Comparison of ENCODE assay signal across 27 mouse cellular contexts in genomic region chr1:170191925-170192324, GRCm38 (mm10). TPM values are rescaled to one million over a fixed set of nuclear protein-coding genes. Genes with fewer than 3 reads are reported as not detected.
DNase-seq lines count a peak whose midpoint lies in the region; ATAC-seq and TF ChIP-seq lines count a peak whose summit lies in the region.
"Had no signal": no experiment of that assay in that cellular context is flagged by ENCODE, and none has a peak within 500 bp of the region (broad histone marks: within the 10 kb centered on the region; RNA-seq: fewer than 3 reads in every experiment).

No protein-coding gene starts in this region.

- peak; percentile 65 for DNase-seq in heart, adult 11 months
- DNase-seq in heart, embryonic 10.5 days (ENCODE audit: low spot score): peak; percentile 2
- no peak for DNase-seq in heart, adult 18-20 months
- DNase-seq in layer of hippocampus, adult 2 months (ENCODE audit: low spot score in 2 of 2): no peak
- DNase-seq in layer of hippocampus, postnatal 10 days (ENCODE audit: low spot score in 2 of 2): no peak
- peak; percentile 59 for DNase-seq in midbrain, embryonic 11.5 days (ENCODE audit: low spot score, missing footprints)
- DNase-seq in midbrain, postnatal 0 days (ENCODE audit: low spot score): no peak
- DNase-seq: adrenal gland, adult 2 months; adrenal gland, adult 8-10 months; adrenal gland, postnatal 10 days; adrenal gland, postnatal 14 days; adrenal gland, postnatal 25 days; adrenal gland, postnatal 36 days; B cell, adult 2 months; cerebellum, adult 11 months; cerebellum, adult 11-12 months had no signal

- no peaks in the 10 kb centered on the region for H3K9me3 ChIP-seq in heart, embryonic 11.5 days (replicated peaks; ENCODE audit: control insufficient read depth, low read length)
- no peaks in the 10 kb centered on the region for H3K9me3 ChIP-seq in heart, embryonic 10.5 days
- no peaks in the 10 kb centered on the region for H3K9me3 ChIP-seq in midbrain, embryonic 11.5 days (ENCODE audit: control insufficient read depth, low read length)
- no peaks in the 10 kb centered on the region for H3K9me3 ChIP-seq in midbrain, postnatal 0 days (ENCODE audit: low read length)
- H3K9me3 ChIP-seq: G1E had no signal

- peaks cover 21% of the 10 kb centered on the region for H3K36me3 ChIP-seq in heart, embryonic 11.5 days (ENCODE audit: control insufficient read depth, insufficient read depth, low read length)
- peaks cover 43% of the 10 kb centered on the region for H3K36me3 ChIP-seq in heart, embryonic 10.5 days
- H3K36me3 ChIP-seq in midbrain, embryonic 11.5 days (ENCODE audit: control insufficient read depth, insufficient read depth, low read length): peaks cover 3% of the 10 kb centered on the region; the same call in 1 of the 2 replicates
- H3K36me3 ChIP-seq in midbrain, postnatal 0 days (ENCODE audit: insufficient read depth, low read length): peaks cover 26% of the 10 kb centered on the region

- H3K4me1 ChIP-seq in heart, embryonic 11.5 days (ENCODE audit: control insufficient read depth, insufficient read depth, low read length): no peaks in the 10 kb centered on the region
- H3K4me1 ChIP-seq in heart, embryonic 10.5 days: peaks cover 4% of the 10 kb centered on the region; the same call in 1 of the 2 replicates
- no peaks in the 10 kb centered on the region for H3K4me1 ChIP-seq in midbrain, embryonic 11.5 days (ENCODE audit: control insufficient read depth, insufficient read depth, low read length)
- no peaks in the 10 kb centered on the region for H3K4me1 ChIP-seq in midbrain, postnatal 0 days (ENCODE audit: insufficient read depth, low read length)

- H3K4me2 ChIP-seq in heart, embryonic 11.5 days: no peak overlapping the region
- no peak overlapping the region for H3K4me2 ChIP-seq in midbrain, embryonic 11.5 days
- no peak overlapping the region for H3K4me2 ChIP-seq in midbrain, postnatal 0 days (ENCODE audit: low read depth, low read length, poor library complexity, severe bottlenecking)

- H3K9ac ChIP-seq in heart, embryonic 11.5 days (ENCODE audit: low read depth, low read length): no peak overlapping the region
- no peak overlapping the region for H3K9ac ChIP-seq in midbrain, embryonic 11.5 days (ENCODE audit: low read length)
- H3K9ac ChIP-seq in midbrain, postnatal 0 days (replicated peaks; ENCODE audit: low read length, poor library complexity, severe bottlenecking): no peak overlapping the region

- peak; percentile 23 for TF ChIP-seq CTCF in layer of hippocampus, adult 2 months (conservative IDR thresholded peaks at IDR 0.05)
- TF ChIP-seq CTCF in midbrain, postnatal 0 days (IDR thresholded peaks at IDR 0.05): no peak

- H3K4me3 ChIP-seq in heart, embryonic 11.5 days (ENCODE audit: low read depth, low read length): no peak overlapping the region
- no peak overlapping the region for H3K4me3 ChIP-seq in heart, embryonic 10.5 days
- no peak overlapping the region for H3K4me3 ChIP-seq in layer of hippocampus, adult 2 months
- no peak overlapping the region for H3K4me3 ChIP-seq in midbrain, embryonic 11.5 days (ENCODE audit: low read depth, low read length)
- H3K4me3 ChIP-seq in midbrain, postnatal 0 days (ENCODE audit: low read depth, low read length): no peak overlapping the region

- ATAC-seq in heart, embryonic 11.5 days (replicated peaks; ENCODE audit: insufficient number of reproducible peaks, low FRiP score, low TSS enrichment): no peak
- ATAC-seq in midbrain, embryonic 11.5 days (ENCODE audit: low FRiP score): no peak
- no peak for ATAC-seq in midbrain, postnatal 0 days (ENCODE audit: low FRiP score)
- ATAC-seq: activated CD4-positive, CD25-positive, alpha-beta regulatory T cell, adult 4 months; CD4-positive, CD25-positive, alpha-beta regulatory T cell, adult 4 months; Patski had no signal

- WGBS in heart, embryonic 11.5 days (ENCODE audit: insufficient replicate concordance): 87% methylated on average over 1 of the region's 1 CpGs
- 91% methylated on average over 1 of the region's 1 CpGs for WGBS in heart, embryonic 10.5 days
- 90% methylated on average over 1 of the region's 1 CpGs for WGBS in midbrain, embryonic 11.5 days
- WGBS in midbrain, postnatal 0 days: 81% methylated on average over 1 of the region's 1 CpGs

- no peaks in the 10 kb centered on the region for H3K27me3 ChIP-seq in heart, embryonic 11.5 days (ENCODE audit: control insufficient read depth, insufficient read depth, low read length)
- H3K27me3 ChIP-seq in heart, embryonic 10.5 days (ENCODE audit: insufficient read depth, poor library complexity, severe bottlenecking): no peaks in the 10 kb centered on the region
- no peaks in the 10 kb centered on the region for H3K27me3 ChIP-seq in midbrain, embryonic 11.5 days (ENCODE audit: control insufficient read depth, insufficient read depth, low read length)
- no peaks in the 10 kb centered on the region for H3K27me3 ChIP-seq in midbrain, postnatal 0 days (ENCODE audit: insufficient read depth, low read length)
- H3K27me3 ChIP-seq: CH12.LX, Patski had no signal

- H3K27ac ChIP-seq in heart, embryonic 11.5 days (ENCODE audit: low read depth, low read length): no peak overlapping the region
- H3K27ac ChIP-seq in heart, embryonic 10.5 days: no peak overlapping the region
- H3K27ac ChIP-seq in layer of hippocampus, adult 2 months: no peak overlapping the region
- no peak overlapping the region for H3K27ac ChIP-seq in midbrain, embryonic 11.5 days (ENCODE audit: low read depth, low read length)
- H3K27ac ChIP-seq in midbrain, postnatal 0 days (ENCODE audit: low read depth, low read length): no peak overlapping the region

RNA-seq across cellular contexts. Expression of gene Uap1, which starts 17.2 kb away (rescaled TPM):
- polyA plus RNA-seq in heart, embryonic 11.5 days (2014; fragmentation: Nextera tagmentation; extraction: Ambion mirVana): 58.6 and 67.6 TPM in 2 replicates
- 63.0 and 67.4 TPM in 2 replicates for polyA plus RNA-seq in heart, embryonic 10.5 days (2016; fragmentation: Nextera tagmentation; extraction: Ambion mirVana)
- 10 to 100 TPM; 45.5 to 50.7 TPM for total RNA-seq in heart, adult 18-20 months (2021)
- total RNA-seq in layer of hippocampus, adult 2 months (2021): 10 to 100 TPM; 51.4 to 56.0 TPM
- total RNA-seq in layer of hippocampus, postnatal 10 days (2021): 10 to 100 TPM; 56.6 to 63.1 TPM
- polyA plus RNA-seq in midbrain, embryonic 11.5 days (2014; fragmentation: Nextera tagmentation; extraction: Ambion mirVana): 61.7 and 67.7 TPM in 2 replicates
- total RNA-seq in midbrain, postnatal 0 days (2014; rRNA removed): 38.6 and 52.8 TPM in 2 replicates
- polyA plus RNA-seq in midbrain, postnatal 0 days (2015; fragmentation: Nextera tagmentation; extraction: Ambion mirVana): 55.8 and 59.0 TPM in 2 replicates

RNA-seq across cellular contexts. Expression of gene Uhmk1, which starts 23.3 kb away (rescaled TPM):
- 9.3 and 14.3 TPM in 2 replicates for polyA plus RNA-seq in heart, embryonic 11.5 days (2014; fragmentation: Nextera tagmentation; extraction: Ambion mirVana)
- polyA plus RNA-seq in heart, embryonic 10.5 days (2016; fragmentation: Nextera tagmentation; extraction: Ambion mirVana): 8.6 and 10.5 TPM in 2 replicates
- 10 to 100 TPM; 25.5 to 26.0 TPM for total RNA-seq in heart, adult 18-20 months (2021)
- total RNA-seq in layer of hippocampus, adult 2 months (2021): 100 to 1,000 TPM; 142 to 143 TPM
- 100 to 1,000 TPM; 145 to 147 TPM for total RNA-seq in layer of hippocampus, postnatal 10 days (2021)
- 16.3 and 17.4 TPM in 2 replicates for polyA plus RNA-seq in midbrain, embryonic 11.5 days (2014; fragmentation: Nextera tagmentation; extraction: Ambion mirVana)
- 46.4 and 57.3 TPM in 2 replicates for total RNA-seq in midbrain, postnatal 0 days (2014; rRNA removed)
- 7.2 and 8.2 TPM in 2 replicates for polyA plus RNA-seq in midbrain, postnatal 0 days (2015; fragmentation: Nextera tagmentation; extraction: Ambion mirVana)

RNA-seq across cellular contexts. Expression of gene Sh2d1b2, which starts 40.6 kb away (rescaled TPM):
- polyA plus RNA-seq in heart, embryonic 11.5 days (2014; fragmentation: Nextera tagmentation; extraction: Ambion mirVana): not detected in 2 replicates
- not detected in 2 replicates for polyA plus RNA-seq in heart, embryonic 10.5 days (2016; fragmentation: Nextera tagmentation; extraction: Ambion mirVana)
- not detected for total RNA-seq in heart, adult 18-20 months (2021)
- total RNA-seq in layer of hippocampus, adult 2 months (2021): not detected
- not detected for total RNA-seq in layer of hippocampus, postnatal 10 days (2021)
- polyA plus RNA-seq in midbrain, embryonic 11.5 days (2014; fragmentation: Nextera tagmentation; extraction: Ambion mirVana): not detected in 2 replicates
- 0.11 TPM in 1 of 2 replicates, not detected in the other for total RNA-seq in midbrain, postnatal 0 days (2014; rRNA removed)
- not detected in 2 replicates for polyA plus RNA-seq in midbrain, postnatal 0 days (2015; fragmentation: Nextera tagmentation; extraction: Ambion mirVana)
- total RNA-seq: adrenal gland, adult 18-20 months; adrenal gland, adult 2 months; adrenal gland, adult 8-10 months; adrenal gland, postnatal 10 days; adrenal gland, postnatal 14 days; adrenal gland, postnatal 25 days; adrenal gland, postnatal 36 days; adrenal gland, postnatal 4 days; ES-E14; MEL had no signal
- polyA plus RNA-seq: activated CD4-positive, CD25-positive, alpha-beta regulatory T cell, adult 4 months; adrenal gland, adult 2 months; brain, embryonic 14.5 days; CD4-positive, CD25-positive, alpha-beta regulatory T cell, adult 4 months; G1E; Patski had no signal

Comparison
In these comparisons a context has a peak if more than half of its experiments do, and no peak if none do; other contexts are left out.
1. DNase-seq: peak in heart, adult 11 months (single experiment), heart, embryonic 10.5 days (single experiment) and midbrain, embryonic 11.5 days (single experiment); none in heart, adult 18-20 months (0 of 2), layer of hippocampus, adult 2 months (0 of 2), layer of hippocampus, postnatal 10 days (0 of 2) and midbrain, postnatal 0 days (single experiment).